Mouse (Mus musculus) intestine, postnatal 0 days (tissue): ENCODE results near the gene Milr1. TPM values are rescaled to one million over a fixed set of nuclear protein-coding genes. Genes with fewer than 3 reads are reported as not detected.

Source experiments
- ATAC-seq: fragments of 200-750 bp; cut with Nextera tagmentation; 2 replicates; pipeline ENCODE4 v1.8.0; 2017; ENCODE audit warnings: mild to moderate bottlenecking, moderate TSS enrichment, moderate library complexity
- H3K27ac ChIP-seq: fragments of 300-500 bp; sonication (generic); 2 replicates; pipeline ENCODE4 v1.5.1; 2014; ENCODE audit warnings: mild to moderate bottlenecking, low read depth, low read length, moderate library complexity
- H3K27me3 ChIP-seq: fragments of 300-500 bp; sonication (generic); replicated peaks from 2 replicates; pipeline ENCODE4 v1.6.1; 2014; ENCODE audit warnings: low read length, mixed read lengths; ENCODE audit not compliant: control insufficient read depth, insufficient read depth
- H3K36me3 ChIP-seq: fragments of 300-500 bp; sonication (generic); 2 replicates; pipeline ENCODE4 v1.6.1; 2014; ENCODE audit warnings: mild to moderate bottlenecking, moderate library complexity; ENCODE audit not compliant: control insufficient read depth, insufficient read depth
- H3K4me1 ChIP-seq: fragments of 300-500 bp; sonication (generic); replicated peaks from 2 replicates; pipeline ENCODE4 v1.6.1; 2014; ENCODE audit warnings: antibody characterized with exemption, low read length, mixed read lengths; ENCODE audit not compliant: control insufficient read depth, insufficient read depth
- H3K4me2 ChIP-seq: fragments of 300-500 bp; sonication (generic); replicated peaks from 2 replicates; pipeline ENCODE4 v1.6.1; 2014; ENCODE audit warnings: low read depth, mild to moderate bottlenecking, moderate library complexity
- H3K4me3 ChIP-seq: fragments of 300-500 bp; sonication (generic); 2 replicates; pipeline ENCODE4 v1.5.1; 2014; ENCODE audit warnings: low read depth, low read length
- H3K9ac ChIP-seq: fragments of 300-500 bp; sonication (generic); 2 replicates; pipeline ENCODE4 v1.6.1; 2014; ENCODE audit warnings: mild to moderate bottlenecking, low read depth, low read length
- H3K9me3 ChIP-seq: fragments of 300-500 bp; sonication (generic); 2 replicates; pipeline ENCODE4 v1.6.1; 2016; ENCODE audit warnings: mixed run types; ENCODE audit not compliant: control insufficient read depth
- CTCF ChIP-seq: sonication (generic); IDR thresholded peaks from 2 replicates; pipeline ENCODE4 v1.5.1; 2016; ENCODE audit warnings: low read depth, mild to moderate bottlenecking, control low read depth, antibody characterized with exemption, moderate library complexity
- WGBS: fragments of 180-500 bp; shearing (Covaris S2); extraction: QIAGEN DNeasy Blood & Tissue Kit; methylation state at CpG from one replicate; pipeline ENCODE4 v1.1.7; 2014; 5-methylcytosine and 5-hydroxymethylcytosine counted together
- polyA plus RNA-seq: library from polyadenylated mRNA; unstranded; fragments of >200 nt; fragmentation: Nextera tagmentation; extraction: Ambion mirVana; gene quantifications from 2 replicates; pipeline ENCODE4 v1.2.1, GENCODE M21; 2015

Gene Milr1
- polyA plus RNA-seq, 1 experiment from 2014 or later, result 1.9 TPM

DNA sequence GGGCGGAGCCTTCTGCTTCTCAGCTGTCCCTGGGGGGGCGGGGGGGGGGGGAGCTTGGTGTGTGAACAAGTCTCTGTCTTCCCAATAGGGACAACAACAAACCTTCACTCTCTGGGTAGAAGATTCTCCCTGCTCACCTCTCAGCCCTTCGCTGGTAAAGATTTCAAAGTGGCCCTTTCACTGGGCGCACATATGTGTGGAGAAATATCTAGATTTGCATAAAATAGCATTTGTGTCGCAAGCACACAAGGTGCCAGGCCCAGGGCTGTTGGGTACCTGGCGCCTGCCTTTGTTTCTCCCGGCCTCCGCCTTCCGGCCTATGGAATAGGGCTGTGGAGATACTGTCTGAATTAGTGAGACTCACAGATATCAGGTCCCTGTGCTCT lies 11.8 kb downstream of the Milr1 start:
- peaks cover 20% of the 10 kb centered on the region for H3K36me3 ChIP-seq
- H3K4me2 ChIP-seq, result no peak overlapping the region
- no peak overlapping the region for H3K4me3 ChIP-seq
- H3K27me3 ChIP-seq, result no peaks in the 10 kb centered on the region
- no peaks in the 10 kb centered on the region for H3K9me3 ChIP-seq
- TF ChIP-seq CTCF, result no peak
- 74% methylated on average over 9 of the region's 9 CpGs for WGBS
- peak overlapping the region; percentile 62; the same call in 1 of the 2 replicates for H3K27ac ChIP-seq
- peaks cover 8% of the 10 kb centered on the region; the same call in 1 of the 2 replicates for H3K4me1 ChIP-seq
- ATAC-seq, result no peak
- no peak overlapping the region for H3K9ac ChIP-seq

DNA sequence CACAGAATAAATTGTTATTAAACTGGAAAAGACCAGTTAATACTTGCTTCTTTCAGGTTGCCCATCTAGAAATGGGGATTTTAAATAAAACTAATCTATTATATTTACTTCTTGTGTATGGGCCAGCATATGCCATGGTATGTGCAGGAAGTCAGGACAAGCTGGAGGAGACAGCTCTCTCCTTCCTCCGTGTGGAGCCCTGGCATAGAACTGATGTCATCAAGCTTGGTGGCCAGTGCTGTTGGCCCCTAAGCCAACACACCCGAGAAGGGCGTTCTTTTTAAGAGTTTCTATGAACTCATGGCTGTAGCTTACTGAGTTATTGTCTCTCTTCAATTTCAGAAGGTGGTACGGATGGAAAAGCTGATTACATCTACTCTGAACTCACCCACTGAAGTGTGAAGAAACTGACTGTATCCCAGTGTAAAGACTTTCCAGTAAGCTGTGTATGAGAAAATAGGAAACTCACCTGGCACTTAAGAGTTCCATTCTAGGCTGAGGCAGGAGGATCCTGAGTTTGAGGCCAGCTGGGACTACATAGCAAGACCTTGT lies 15.7 kb downstream of the Milr1 start:
- no peak for TF ChIP-seq CTCF
- no peak overlapping the region for H3K4me2 ChIP-seq
- no peak overlapping the region for H3K27ac ChIP-seq
- H3K4me3 ChIP-seq, result no peak overlapping the region
- H3K9me3 ChIP-seq, result no peaks in the 10 kb centered on the region
- no peak for ATAC-seq
- 91% methylated on average over 4 of the region's 4 CpGs for WGBS
- H3K4me1 ChIP-seq, result peaks cover 6% of the 10 kb centered on the region; the same call in 1 of the 2 replicates
- H3K27me3 ChIP-seq, result no peaks in the 10 kb centered on the region
- peaks cover 52% of the 10 kb centered on the region for H3K36me3 ChIP-seq
- H3K9ac ChIP-seq, result no peak overlapping the region

DNA sequence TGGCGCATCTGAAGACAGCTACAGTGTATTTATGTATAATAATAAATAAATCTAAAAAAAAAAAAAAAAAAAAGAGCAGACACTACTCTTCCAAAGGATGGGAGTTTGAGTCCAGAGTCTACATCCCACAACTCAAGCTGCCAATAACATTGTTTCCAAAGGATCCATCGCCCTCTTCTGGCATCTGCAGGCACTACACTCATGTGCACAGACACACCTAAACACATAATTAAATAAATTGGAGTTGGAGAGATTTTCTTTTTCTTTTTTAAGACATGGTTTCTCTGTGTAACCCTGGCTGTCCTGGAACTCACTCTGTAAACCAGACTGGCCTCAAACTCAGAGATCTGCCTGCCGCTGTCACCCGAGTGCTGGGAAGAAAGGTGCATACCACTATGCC lies 16.5 kb downstream of the Milr1 start:
- H3K27me3 ChIP-seq, result no peaks in the 10 kb centered on the region
- H3K4me3 ChIP-seq, result no peak overlapping the region
- 92% methylated on average over 4 of the region's 4 CpGs for WGBS
- H3K9me3 ChIP-seq, result no peaks in the 10 kb centered on the region
- no peak overlapping the region for H3K27ac ChIP-seq
- no peak overlapping the region for H3K4me2 ChIP-seq
- TF ChIP-seq CTCF, result 0 out of 2 replicates have a peak, but pooled peaks have one; percentile 35
- H3K36me3 ChIP-seq, result peaks cover 60% of the 10 kb centered on the region
- no peak overlapping the region for H3K9ac ChIP-seq
- ATAC-seq, result no peak
- no peaks in the 10 kb centered on the region for H3K4me1 ChIP-seq

DNA sequence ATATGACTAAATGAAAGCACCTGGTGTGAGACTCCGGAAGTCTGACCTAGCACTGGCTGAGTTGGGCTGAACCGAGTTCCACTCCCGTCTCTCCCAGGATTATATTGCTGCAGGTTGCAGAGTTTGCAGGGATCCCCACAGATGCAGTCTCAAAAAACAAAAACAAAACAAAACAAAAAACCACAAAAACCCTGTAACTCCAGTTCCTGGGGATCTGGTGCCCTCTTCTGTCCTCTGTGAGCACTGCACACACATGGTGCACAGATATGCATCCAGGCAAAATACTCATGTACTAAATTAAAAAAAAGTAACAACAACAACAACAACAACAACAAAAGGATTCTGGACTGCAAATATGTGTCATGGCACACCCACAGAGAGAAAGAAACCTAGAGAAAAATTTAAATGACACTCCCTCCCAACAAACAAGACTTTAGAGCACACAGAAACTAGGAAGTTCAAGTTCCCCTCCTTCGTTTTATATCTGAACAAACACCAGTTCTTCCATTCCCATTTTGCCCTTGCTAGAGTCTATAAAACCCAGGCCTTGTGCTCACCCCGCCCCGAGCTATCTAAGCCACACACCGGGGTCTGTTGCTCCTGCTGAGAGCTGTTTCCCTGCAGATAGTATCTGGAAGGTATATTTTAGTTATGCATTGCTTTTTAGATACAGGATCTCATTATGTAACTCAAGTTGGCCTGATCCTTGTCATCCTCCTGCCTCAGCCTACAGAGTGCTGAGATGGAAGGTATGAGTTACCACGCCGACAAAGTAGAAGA lies 19.4 kb downstream of the Milr1 start:
- no peak overlapping the region for H3K4me2 ChIP-seq
- ATAC-seq, result no peak
- H3K27ac ChIP-seq, result no peak overlapping the region
- H3K9me3 ChIP-seq, result no peaks in the 10 kb centered on the region
- WGBS, result 83% methylated on average over 9 of the region's 9 CpGs
- TF ChIP-seq CTCF, result peak; percentile 72
- H3K4me3 ChIP-seq, result no peak overlapping the region
- no peaks in the 10 kb centered on the region for H3K4me1 ChIP-seq
- H3K9ac ChIP-seq, result no peak overlapping the region
- no peaks in the 10 kb centered on the region for H3K27me3 ChIP-seq
- H3K36me3 ChIP-seq, result peaks cover 87% of the 10 kb centered on the region

DNA sequence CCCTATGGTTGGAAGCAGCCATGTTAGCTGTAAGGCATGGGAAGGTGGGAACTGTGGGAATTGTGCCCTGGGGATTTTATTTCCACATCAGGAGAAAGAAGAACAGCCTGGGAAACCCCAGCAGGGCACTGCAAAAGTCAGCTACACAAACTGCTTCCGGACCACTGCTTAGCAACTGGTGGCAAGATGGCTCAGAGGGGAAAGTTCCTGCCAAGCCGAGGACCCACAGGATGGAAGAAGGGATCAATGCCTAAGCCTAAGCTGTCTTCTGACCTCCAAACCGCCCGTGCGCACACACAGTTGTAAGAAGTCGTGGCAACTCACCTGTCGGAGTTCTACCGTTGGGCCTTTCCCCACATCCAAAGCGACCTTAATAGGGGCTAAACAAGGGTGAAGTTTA lies 22.0 kb downstream of the Milr1 start:
- H3K27ac ChIP-seq, result no peak overlapping the region
- no peak overlapping the region for H3K4me3 ChIP-seq
- H3K4me2 ChIP-seq, result no peak overlapping the region
- no peak for TF ChIP-seq CTCF
- no peak for ATAC-seq
- H3K9me3 ChIP-seq, result no peaks in the 10 kb centered on the region
- no peaks in the 10 kb centered on the region for H3K27me3 ChIP-seq
- 93% methylated on average over 9 of the region's 9 CpGs for WGBS
- H3K4me1 ChIP-seq, result no peaks in the 10 kb centered on the region
- H3K36me3 ChIP-seq, result peaks cover 75% of the 10 kb centered on the region
- H3K9ac ChIP-seq, result no peak overlapping the region

DNA sequence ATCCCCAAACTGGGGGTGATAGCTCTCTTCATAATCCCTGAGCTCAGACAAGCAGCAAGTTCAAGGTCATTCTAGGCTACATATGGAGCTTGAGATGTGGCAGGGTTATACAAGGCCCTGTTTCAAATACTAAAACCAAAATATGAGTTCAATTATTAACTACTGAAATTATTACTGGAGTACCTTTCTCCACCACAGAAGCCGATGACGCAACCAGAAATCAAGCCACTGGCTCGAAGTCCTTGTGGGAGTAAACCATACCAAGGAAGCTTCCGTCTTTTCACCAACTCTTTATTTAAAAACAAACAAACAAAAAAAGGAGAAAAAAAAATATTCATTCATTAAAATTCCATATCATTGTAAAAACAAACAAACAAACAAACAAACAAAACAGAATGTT lies 25.9 kb downstream of the Milr1 start:
- WGBS, result 46% methylated on average over 4 of the region's 4 CpGs
- Histone ChIP-seq H3K4me1 (no peaks in the 10 kb centered on the region), H3K4me3 (0 out of 2 replicates have a peak overlapping the region, but pooled peaks have one; percentile 55), H3K36me3 (peaks cover 49% of the 10 kb centered on the region), H3K9ac (no peak overlapping the region), H3K9me3 (no peaks in the 10 kb centered on the region), H3K27ac (peak overlapping the region; percentile 46; the same call in 1 of the 2 replicates), H3K4me2 (peak overlapping the region; percentile 77; the same call in 1 of the 2 replicates), H3K27me3 (no peaks in the 10 kb centered on the region)
- no peak for TF ChIP-seq CTCF
- peak; percentile 56 for ATAC-seq
